In the genomic region with DNA sequence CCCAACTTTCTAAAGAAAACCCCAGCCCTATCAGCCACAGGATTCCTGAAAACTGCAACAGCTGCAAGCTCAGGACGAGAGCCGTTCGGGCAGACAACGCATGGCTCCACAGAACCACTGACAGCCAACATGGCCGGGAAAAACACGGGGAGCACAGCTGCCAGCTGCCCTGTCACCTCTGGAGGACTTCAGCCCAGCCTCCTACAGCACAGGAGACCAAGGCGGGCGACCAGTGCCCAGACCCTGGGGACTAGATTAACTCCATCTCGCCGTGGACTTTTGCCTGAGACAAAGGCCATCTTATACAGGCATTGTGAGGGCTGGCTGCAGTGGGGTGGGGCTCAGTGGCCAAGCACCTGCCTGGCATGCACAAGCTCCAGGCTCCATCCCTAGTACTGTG, we compare ENCODE assay signal across 9 mouse cellular contexts. TPM values are rescaled to one million over a fixed set of nuclear protein-coding genes. Genes with fewer than 3 reads are reported as not detected.
A peak's percentile ranks its signal among the peaks of the same experiment; 100 is the strongest.
DNase-seq lines count a peak whose midpoint lies in the region; ATAC-seq and TF ChIP-seq lines count a peak whose summit lies in the region.
"Had no signal": no experiment of that assay in that cellular context is flagged by ENCODE, and none has a peak within 500 bp of the region (broad histone marks: within the 10 kb centered on the region; RNA-seq: fewer than 3 reads in every experiment).

No protein-coding gene starts in this region.

- H3K4me3 ChIP-seq in lung, adult 2 months (replicated peaks; ENCODE audit: extremely low read depth, low read depth, low read length) = peak overlapping the region; percentile 22
- peak overlapping the region; percentile 94 for H3K4me3 ChIP-seq in hindbrain, embryonic 12.5 days
- H3K4me3 ChIP-seq in limb, embryonic 11.5 days (ENCODE audit: low read depth, low read length) = no peak overlapping the region
- H3K4me3 ChIP-seq in small intestine, adult 2 months (ENCODE audit: low read depth, low read length) = peak overlapping the region; percentile 46

- no peak for TF ChIP-seq POLR2A in lung, adult 2 months (IDR thresholded peaks at IDR 0.05; ENCODE audit: borderline replicate concordance, extremely low read depth, low read depth, low read length)
- TF ChIP-seq POLR2A in small intestine, adult 2 months (IDR thresholded peaks at IDR 0.05; ENCODE audit: low read depth, low read length) = peak; percentile 19; the same call in 1 of the 2 replicates

- peak overlapping the region; percentile 90 for H3K9ac ChIP-seq in hindbrain, embryonic 12.5 days
- peak overlapping the region; percentile 27; the same call in 1 of the 2 replicates for H3K9ac ChIP-seq in limb, embryonic 11.5 days (ENCODE audit: low read length)
- H3K9ac ChIP-seq: liver, embryonic 14.5 days had no signal

- TF ChIP-seq CTCF in lung, adult 2 months (IDR thresholded peaks at IDR 0.05; ENCODE audit: insufficient read depth, low read length) = no peak
- TF ChIP-seq CTCF in small intestine, adult 2 months (IDR thresholded peaks at IDR 0.05; ENCODE audit: extremely low read depth, insufficient read length, insufficient replicate concordance, low read depth, low read length) = no peak

- peaks cover 19% of the 10 kb centered on the region for H3K4me1 ChIP-seq in lung, adult 2 months (ENCODE audit: control insufficient read depth, insufficient read depth, low read length)
- peaks cover 61% of the 10 kb centered on the region for H3K4me1 ChIP-seq in hindbrain, embryonic 12.5 days
- peaks cover 21% of the 10 kb centered on the region for H3K4me1 ChIP-seq in limb, embryonic 11.5 days (ENCODE audit: control insufficient read depth, insufficient read depth, low read length)
- H3K4me1 ChIP-seq in small intestine, adult 2 months (ENCODE audit: control insufficient read depth, insufficient read depth, insufficient read length, low read length) = peaks cover 40% of the 10 kb centered on the region

- WGBS in lung, adult 2 months = 53% methylated on average over 10 of the region's 10 CpGs
- WGBS in hindbrain, embryonic 12.5 days = 37% methylated on average over 10 of the region's 10 CpGs
- 76% methylated on average over 10 of the region's 10 CpGs for WGBS in limb, embryonic 11.5 days
- 23% methylated on average over 10 of the region's 10 CpGs for whole genome bisulfite sequencing in small intestine, adult 2 months

- peaks cover 2% of the 10 kb centered on the region; the same call in 1 of the 2 replicates for H3K36me3 ChIP-seq in hindbrain, embryonic 12.5 days
- H3K36me3 ChIP-seq in limb, embryonic 11.5 days (ENCODE audit: control insufficient read depth, insufficient read depth, low read length) = no peaks in the 10 kb centered on the region
- H3K36me3 ChIP-seq in small intestine, adult 2 months (ENCODE audit: control insufficient read depth, insufficient read depth, low read length) = no peaks in the 10 kb centered on the region

- H3K9me3 ChIP-seq in hindbrain, embryonic 12.5 days (replicated peaks) = no peaks in the 10 kb centered on the region
- H3K9me3 ChIP-seq in limb, embryonic 11.5 days (ENCODE audit: control insufficient read depth, low read length) = no peaks in the 10 kb centered on the region

- H3K27me3 ChIP-seq in hindbrain, embryonic 12.5 days = no peaks in the 10 kb centered on the region
- no peaks in the 10 kb centered on the region for H3K27me3 ChIP-seq in limb, embryonic 11.5 days (ENCODE audit: control insufficient read depth, insufficient read depth, low read length)
- H3K27me3 ChIP-seq in small intestine, adult 2 months (ENCODE audit: control insufficient read depth, insufficient read depth, low read length) = no peaks in the 10 kb centered on the region

- ATAC-seq in hindbrain, embryonic 12.5 days (ENCODE audit: low FRiP score) = no peak
- no peak for ATAC-seq in limb, embryonic 11.5 days (ENCODE audit: insufficient number of reproducible peaks, low FRiP score, low TSS enrichment, low read depth)
- no peak for ATAC-seq in activated CD4-positive, CD25-positive, alpha-beta regulatory T cell, adult 4 months

- no peak for DNase-seq in lung, adult 2 months
- no peak for DNase-seq in lung, postnatal 14 days
- no peak for DNase-seq in limb, embryonic 11.5 days (ENCODE audit: low spot score)
- DNase-seq in right cerebral cortex, postnatal 10 days (ENCODE audit: low spot score in 2 of 2) = no peak
- no peak for DNase-seq in layer of hippocampus, postnatal 14 days (ENCODE audit: low spot score in 2 of 2)

- peak overlapping the region; percentile 99 for H3K4me2 ChIP-seq in hindbrain, embryonic 12.5 days (replicated peaks)
- peak overlapping the region; percentile 98 for H3K4me2 ChIP-seq in limb, embryonic 11.5 days (ENCODE audit: low read depth, severe bottlenecking)

- H3K27ac ChIP-seq in hindbrain, embryonic 12.5 days = no peak overlapping the region; the same call in 1 of the 2 replicates
- no peak overlapping the region for H3K27ac ChIP-seq in limb, embryonic 11.5 days (replicated peaks; ENCODE audit: low read depth, low read length)
- H3K27ac ChIP-seq in small intestine, adult 2 months (ENCODE audit: insufficient read depth, low read depth, low read length) = peak overlapping the region; percentile 64
- H3K27ac ChIP-seq: liver, embryonic 14.5 days had no signal

RNA-seq across cellular contexts. Expression of gene Zcchc14, which starts 2.8 kb away (rescaled TPM):
- polyA plus RNA-seq in lung, adult 2 months (2012; rRNA removed) = 40.8 and 50.9 TPM in 2 replicates
- polyA plus RNA-seq in hindbrain, embryonic 12.5 days (2016; fragmentation: Nextera tagmentation; extraction: Ambion mirVana) = 26.5 and 27.6 TPM in 2 replicates
- polyA plus RNA-seq in limb, embryonic 11.5 days (2014; fragmentation: Nextera tagmentation; extraction: Ambion mirVana) = 19.0 and 20.5 TPM in 2 replicates
- polyA plus RNA-seq in small intestine, adult 2 months (2012; rRNA removed) = 15.3 and 31.3 TPM in 2 replicates
- polyA plus RNA-seq in activated CD4-positive, CD25-positive, alpha-beta regulatory T cell, adult 4 months (2017; shearing (Covaris generic)) = under 1 TPM in 1 of 2 experiments, not detected in 1; 0.21 TPM
- total RNA-seq in layer of hippocampus, postnatal 14 days (2021) = 10 to 100 TPM; 78.1 to 83.0 TPM

RNA-seq across cellular contexts. Expression of gene Map1lc3b, which starts 59.7 kb away (rescaled TPM):
- polyA plus RNA-seq in lung, adult 2 months (2012; rRNA removed) = 106 and 140 TPM in 2 replicates
- 292 and 300 TPM in 2 replicates for polyA plus RNA-seq in hindbrain, embryonic 12.5 days (2016; fragmentation: Nextera tagmentation; extraction: Ambion mirVana)
- polyA plus RNA-seq in limb, embryonic 11.5 days (2014; fragmentation: Nextera tagmentation; extraction: Ambion mirVana) = 195 and 217 TPM in 2 replicates
- polyA plus RNA-seq in small intestine, adult 2 months (2012; rRNA removed) = 50.7 and 82.2 TPM in 2 replicates
- 100 to 1,000 TPM; 456 to 496 TPM for polyA plus RNA-seq in activated CD4-positive, CD25-positive, alpha-beta regulatory T cell, adult 4 months (2017; shearing (Covaris generic))
- total RNA-seq in layer of hippocampus, postnatal 14 days (2021) = 100 to 1,000 TPM; 172 to 184 TPM

Comparison
In these comparisons a context has a peak if more than half of its experiments do, and no peak if none do; other contexts are left out.
1. RNA of gene Zcchc14, which starts 2.8 kb away (polyA plus RNA-seq): 40.8 to 50.9 TPM in lung, adult 2 months, 15.3 to 31.3 TPM in small intestine, adult 2 months, 26.5 to 27.6 TPM in hindbrain, embryonic 12.5 days and 19.0 to 20.5 TPM in limb, embryonic 11.5 days; 0.21 TPM in activated CD4-positive, CD25-positive, alpha-beta regulatory T cell, adult 4 months; every median in the first group is over 10 times any median in the second.